Mouse (Mus musculus) megakaryocyte, embryonic 14.5 days (primary cell): ENCODE results near the gene Cntln.

Experiments
- FLI1 ChIP-seq: IDR thresholded peaks from 2 replicates; pipeline ENCODE4 v1.6.1; 2012; ENCODE audit warnings: low read length, inconsistent platforms, mixed read lengths
- GATA1 ChIP-seq: IDR thresholded peaks from 3 replicates; pipeline ENCODE4 v1.6.1; 2012; ENCODE audit warnings: mixed read lengths, low read length, inconsistent platforms, borderline replicate concordance

GRCm38 (mm10) chr4:85096033-85096432 is 211.9 kb downstream of the Cntln start:
- TF ChIP-seq GATA1, result no peak
- TF ChIP-seq FLI1, result no peak
